Mouse (Mus musculus): ENCODE results near the gene Ddx3y. TPM values are rescaled to one million over a fixed set of nuclear protein-coding genes. Genes with fewer than 3 reads are reported as not detected.

The Ddx3y gene
- polyA plus RNA-seq, 1 experiment from 2014 or later: 19.6 TPM

Other genes starting within 250 kb of the Ddx3y start
- gene Uty, start 40.9 kb downstream of the Ddx3y start, polyA plus RNA-seq (2014; fragmentation: Nextera tagmentation; extraction: Ambion mirVana): 10.6 and 16.1 TPM in 2 replicates
- not detected in 2 replicates for gene Usp9y, start 173.2 kb upstream of the Ddx3y start, polyA plus RNA-seq (2014; fragmentation: Nextera tagmentation; extraction: Ambion mirVana)